Mouse (Mus musculus) retina, postnatal 1 day (tissue): ENCODE results near the gene Gatb.
A peak's percentile ranks its signal among the peaks of the same experiment; 100 is the strongest.
"Not testable (repeated sequence)": the region's sequence is repeated elsewhere in the genome, so short reads cannot be mapped to it uniquely, and the experiment has no call there.

ENCODE experiments used
- DNase-seq: peaks from one replicate; pipeline ENCODE4 v3.0.0-alpha.2; 2012

The Gatb gene

GRCm38 (mm10) chr3:85573864-85574830 is at the start of gene Gatb:
TSS of gene Gatb (plus strand) at chr3:85574119.
- DNase-seq: peak; percentile 100

DNA sequence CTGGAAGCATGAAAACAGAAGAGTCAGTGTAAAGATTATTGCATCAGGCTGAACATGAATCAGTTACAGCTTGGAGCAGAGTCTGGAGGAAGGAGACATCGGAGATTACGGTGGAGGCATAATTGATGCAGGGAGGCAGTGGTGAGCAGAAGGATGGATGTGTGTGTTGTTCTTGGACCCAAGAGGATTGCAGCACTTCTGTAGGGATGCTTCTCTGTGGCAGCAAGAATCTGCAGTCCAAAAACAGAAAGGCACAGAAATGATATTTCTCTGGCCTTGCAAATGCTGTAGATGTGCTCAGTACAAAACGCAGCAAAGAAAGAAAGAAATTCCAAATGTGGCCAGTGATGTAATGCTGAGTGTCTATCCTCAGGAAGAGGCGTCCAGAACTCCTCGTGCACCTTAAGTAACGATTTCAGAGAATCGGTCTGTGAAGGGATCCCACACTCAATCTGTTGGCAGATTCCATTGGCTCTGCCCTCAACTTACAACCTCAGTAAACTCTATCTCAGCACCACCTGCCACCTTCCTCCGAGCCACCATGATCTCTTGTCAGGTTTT is 43.2 kb upstream of the Gatb start:
- DNase-seq: no peak

DNA sequence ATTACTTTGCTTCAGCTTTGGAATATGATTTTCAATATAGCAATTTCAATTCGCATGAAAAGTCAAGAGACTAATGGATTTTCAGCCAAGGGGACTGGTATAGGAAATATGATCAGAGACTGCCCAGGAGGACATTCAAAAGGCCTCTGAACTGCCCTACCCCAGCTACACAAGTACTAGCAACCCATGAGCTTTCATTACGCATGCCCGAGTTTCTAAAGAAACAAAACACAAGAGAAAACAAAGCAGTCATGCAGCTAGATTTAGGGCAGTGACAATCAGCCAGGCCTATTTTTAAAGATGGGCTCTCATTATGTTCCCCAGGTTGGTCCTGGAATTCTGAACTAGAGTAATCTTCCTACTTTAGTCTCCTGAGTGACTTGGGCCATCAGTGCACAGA is 41.5 kb upstream of the Gatb start:
- peak; percentile 75 for DNase-seq

- no peak for DNase-seq
Observed at GRCm38 (mm10) chr3:85535042-85535441, 38.9 kb upstream of the Gatb start.

- DNase-seq: no peak
Observed at GRCm38 (mm10) chr3:85535621-85536520, 38.0 kb upstream of the Gatb start.

- DNase-seq: no peak
Observed at GRCm38 (mm10) chr3:85542765-85543164, 31.2 kb upstream of the Gatb start.

DNA sequence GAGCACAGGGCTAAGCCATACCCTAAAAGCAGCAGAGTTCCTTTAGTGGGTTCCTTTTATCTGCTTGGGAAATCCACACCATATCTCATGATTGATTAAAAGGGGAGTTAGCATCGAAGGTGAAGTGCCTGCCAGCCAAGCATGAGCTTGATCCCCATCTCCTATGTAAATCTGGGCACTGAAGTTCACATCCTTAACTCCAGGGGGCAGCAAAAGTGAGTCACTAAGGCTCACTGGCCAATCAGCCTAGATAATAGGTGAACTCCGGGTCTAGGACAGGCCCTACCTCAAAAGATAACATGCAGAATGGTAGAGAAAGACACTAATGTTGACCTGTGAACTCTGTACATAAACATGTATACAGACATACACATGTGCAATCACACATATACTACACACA is 30.3 kb upstream of the Gatb start:
- peak; percentile 53 for DNase-seq

DNA sequence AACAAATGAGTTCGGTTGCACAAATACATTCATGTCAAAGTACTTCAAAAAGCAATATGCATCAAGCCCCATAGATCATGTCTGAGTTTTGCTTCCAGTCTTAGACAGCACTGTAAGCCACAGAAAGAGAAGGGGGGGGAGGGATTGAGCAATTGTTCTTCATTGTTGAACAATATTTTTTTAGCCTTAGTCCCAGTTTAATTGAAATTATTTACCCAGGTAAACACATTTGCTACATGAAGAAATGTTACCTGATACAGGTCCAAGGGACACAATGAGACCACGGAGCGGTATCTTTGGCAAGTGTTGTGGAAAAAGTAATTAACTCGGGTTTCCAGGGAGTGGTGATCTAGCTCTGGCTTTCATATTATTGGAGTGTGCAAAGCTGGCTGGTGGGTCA is 23.6 kb upstream of the Gatb start:
- DNase-seq: no peak

DNA sequence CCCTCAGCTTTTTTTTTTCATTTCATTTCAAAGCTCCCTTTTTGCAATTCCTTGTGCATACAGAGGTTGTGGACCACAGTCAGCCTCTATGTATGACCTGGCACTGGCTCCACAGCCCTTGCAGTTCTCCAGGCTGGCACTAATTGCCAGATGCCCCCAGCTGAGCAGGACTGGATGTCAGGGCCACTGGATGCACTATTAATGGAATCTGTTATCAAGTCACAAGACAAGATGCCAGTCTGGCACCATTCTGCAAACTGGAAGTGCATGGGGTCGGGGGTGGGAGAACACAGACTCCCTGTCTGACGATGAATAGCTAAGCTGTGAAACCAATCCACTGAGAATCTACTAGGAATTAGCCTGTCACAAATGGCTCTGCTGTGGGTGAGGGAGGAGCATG is 22.6 kb upstream of the Gatb start:
- DNase-seq: peak; percentile 67

- DNase-seq: no peak
Observed at GRCm38 (mm10) chr3:85553731-85554277, 20.1 kb upstream of the Gatb start.

- DNase-seq: no peak
Observed at GRCm38 (mm10) chr3:85564603-85565002, 9.3 kb upstream of the Gatb start.

GRCm38 (mm10) chr3:85571276-85571675 is 2.6 kb upstream of the Gatb start:
- DNase-seq: peak; percentile 88

GRCm38 (mm10) chr3:85572502-85572901 is 1.4 kb upstream of the Gatb start:
- not testable (repeated sequence) for DNase-seq

GRCm38 (mm10) chr3:85573216-85573863 is 579 bp upstream of the Gatb start:
- DNase-seq: no peak

- DNase-seq: no peak
Observed at GRCm38 (mm10) chr3:85582726-85583125, 8.8 kb downstream of the Gatb start.

DNA sequence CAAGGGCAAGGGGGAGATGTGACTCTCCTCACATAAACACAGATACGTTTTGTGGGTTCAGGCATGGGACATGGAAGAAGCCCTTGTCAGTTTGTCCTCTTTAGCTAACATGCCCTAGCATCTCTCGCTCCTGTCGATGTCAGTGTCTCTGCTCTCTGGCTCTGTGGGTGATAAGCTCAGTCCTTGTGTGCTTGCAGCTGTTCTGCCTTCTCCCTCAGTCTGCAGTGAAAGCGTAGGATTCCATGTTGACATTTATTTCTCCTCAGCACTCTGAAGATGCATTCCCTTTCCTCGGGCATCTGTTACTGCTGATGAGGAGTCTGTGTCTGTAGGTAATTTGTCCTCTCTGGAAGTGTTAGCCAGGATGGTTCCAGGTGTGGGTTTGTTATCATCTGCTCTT is 9.3 kb downstream of the Gatb start:
- no peak for DNase-seq

DNA sequence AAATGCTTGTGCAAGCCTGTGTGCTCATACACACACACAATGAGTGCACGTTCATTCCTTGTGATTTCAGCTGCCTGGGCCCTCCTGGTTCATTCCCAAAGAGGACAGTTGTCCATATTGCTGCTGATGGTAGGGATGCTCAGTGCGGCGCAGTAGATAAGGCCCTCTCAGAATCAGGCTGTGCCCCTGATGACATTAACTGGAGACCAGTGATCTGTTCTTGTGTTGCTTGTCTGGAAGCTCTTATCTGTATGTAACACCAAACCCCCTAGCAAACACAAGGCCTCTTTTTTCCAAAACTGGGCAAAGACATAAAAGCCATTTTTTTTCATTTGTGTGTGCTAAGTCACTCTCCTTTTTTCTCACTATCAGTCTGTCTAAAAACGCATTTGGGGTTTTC is 11.0 kb downstream of the Gatb start:
- DNase-seq: no peak

- DNase-seq: no peak
Observed at GRCm38 (mm10) chr3:85588701-85589100, 14.8 kb downstream of the Gatb start.

DNA sequence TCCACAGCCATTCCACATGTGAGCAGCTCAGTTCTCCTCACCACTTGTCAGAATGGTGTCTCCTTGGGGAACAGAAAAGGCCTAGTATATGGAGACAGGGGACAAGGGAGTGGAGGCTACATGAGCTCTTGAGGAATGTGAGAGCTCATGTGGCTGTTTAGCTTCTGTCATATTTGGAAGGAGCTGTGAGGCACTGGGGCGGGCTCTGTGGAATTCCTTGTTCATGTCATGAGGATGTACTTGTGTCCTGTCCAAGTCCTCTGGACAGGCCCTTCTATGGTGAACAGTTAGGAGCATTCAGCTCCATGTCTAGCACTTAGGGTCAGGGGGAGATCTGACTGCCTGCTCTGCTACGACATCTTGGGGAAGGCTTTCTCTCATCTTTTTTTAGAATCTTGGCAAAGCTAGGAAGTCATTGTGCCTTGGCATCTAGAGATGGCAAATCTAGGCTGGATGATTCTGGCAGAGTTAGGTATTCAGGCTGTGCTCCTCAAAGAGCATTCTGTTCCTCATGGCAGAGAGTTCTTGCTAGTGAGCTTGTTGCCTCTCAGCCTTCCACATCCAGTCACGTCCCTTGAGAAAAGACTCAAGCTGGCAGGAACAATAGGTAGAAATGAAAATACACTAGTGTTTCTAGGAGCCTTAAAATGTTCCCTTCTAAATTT is 16.3 kb downstream of the Gatb start:
- DNase-seq: no peak

DNA sequence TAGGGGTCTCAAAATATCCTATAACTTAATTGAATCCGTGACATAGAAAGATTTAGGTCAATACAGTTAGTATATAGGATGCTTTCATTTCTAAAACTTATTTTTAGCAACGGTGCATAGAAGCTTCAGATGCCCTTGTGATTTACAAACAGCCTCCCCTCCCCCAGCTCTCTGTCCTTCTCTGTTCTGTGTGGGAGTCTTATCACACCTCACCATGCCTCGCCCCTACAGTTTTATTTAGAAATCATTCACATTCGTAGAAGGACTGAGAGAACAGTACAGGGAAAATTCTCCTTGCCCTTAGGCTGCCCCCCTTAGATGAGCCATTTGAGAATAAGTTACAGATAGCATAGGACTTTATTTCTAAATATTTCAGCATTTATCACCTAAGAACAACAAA is 18.1 kb downstream of the Gatb start:
- DNase-seq: no peak

- no peak for DNase-seq
Observed at GRCm38 (mm10) chr3:85592640-85593252, 18.8 kb downstream of the Gatb start.
